Comparison of ENCODE assay signal across 16 mouse cellular contexts in genomic region chr6:111293505-111294001, GRCm38 (mm10).
DNase-seq lines count a peak whose midpoint lies in the region; ATAC-seq and TF ChIP-seq lines count a peak whose summit lies in the region.
"Had no signal": no experiment of that assay in that cellular context is flagged by ENCODE, and none has a peak within 500 bp of the region (broad histone marks: within the 10 kb centered on the region; RNA-seq: fewer than 3 reads in every experiment).

No protein-coding gene starts in this region.

- no peaks in the 10 kb centered on the region for H3K9me3 ChIP-seq in forebrain, postnatal 0 days (ENCODE audit: low read length)
- no peaks in the 10 kb centered on the region for H3K9me3 ChIP-seq in midbrain, embryonic 16.5 days (replicated peaks; ENCODE audit: control insufficient read depth, low read length, poor library complexity, severe bottlenecking)
- no peaks in the 10 kb centered on the region for H3K9me3 ChIP-seq in kidney, embryonic 15.5 days (replicated peaks)
- H3K9me3 ChIP-seq: embryonic facial prominence, embryonic 15.5 days had no signal

- no peaks in the 10 kb centered on the region for H3K4me1 ChIP-seq in forebrain, postnatal 0 days (ENCODE audit: insufficient read depth)
- no peaks in the 10 kb centered on the region for H3K4me1 ChIP-seq in midbrain, embryonic 16.5 days (ENCODE audit: control insufficient read depth, insufficient read depth, low read length)
- H3K4me1 ChIP-seq in kidney, embryonic 15.5 days, result no peaks in the 10 kb centered on the region
- H3K4me1 ChIP-seq: embryonic facial prominence, embryonic 15.5 days had no signal

- 11% methylated on average over 5 of the region's 5 CpGs for WGBS in forebrain, postnatal 0 days
- WGBS in midbrain, embryonic 16.5 days, result 21% methylated on average over 5 of the region's 5 CpGs
- WGBS in kidney, embryonic 15.5 days, result 74% methylated on average over 5 of the region's 5 CpGs

- H3K4me2 ChIP-seq in forebrain, postnatal 0 days (ENCODE audit: low read depth), result no peak overlapping the region
- H3K4me2 ChIP-seq in midbrain, embryonic 16.5 days (ENCODE audit: low read length), result no peak overlapping the region
- H3K4me2 ChIP-seq in kidney, embryonic 15.5 days, result no peak overlapping the region
- H3K4me2 ChIP-seq: embryonic facial prominence, embryonic 15.5 days had no signal

- peak; percentile 55; the same call in 1 of the 2 replicates for ATAC-seq in forebrain, postnatal 0 days
- peak; percentile 62; the same call in 1 of the 2 replicates for ATAC-seq in midbrain, embryonic 16.5 days
- no peak for ATAC-seq in kidney, embryonic 15.5 days (replicated peaks; ENCODE audit: low FRiP score)

- no peak for TF ChIP-seq CTCF in forebrain, postnatal 0 days (IDR thresholded peaks at IDR 0.05; ENCODE audit: low read depth)

- no peaks in the 10 kb centered on the region for H3K27me3 ChIP-seq in forebrain, postnatal 0 days (ENCODE audit: insufficient read depth, low read length)
- no peaks in the 10 kb centered on the region for H3K27me3 ChIP-seq in midbrain, embryonic 16.5 days (ENCODE audit: control insufficient read depth, insufficient read depth, low read depth, low read length)
- no peaks in the 10 kb centered on the region for H3K27me3 ChIP-seq in kidney, embryonic 15.5 days
- H3K27me3 ChIP-seq: CH12.LX; embryonic facial prominence, embryonic 15.5 days had no signal

- peak; percentile 3 to 19 for DNase-seq in cerebellum, postnatal 14 days
- no peak for DNase-seq in cerebellum, postnatal 36 days
- peak; percentile 87 for DNase-seq in Muller cell, postnatal 12 days (ENCODE audit: inconsistent ontology term)
- DNase-seq in forebrain, postnatal 0 days, result peak; percentile 29
- DNase-seq in thymus, postnatal 14 days, result no peak
- DNase-seq in urinary bladder, postnatal 14 days (ENCODE audit: low spot score), result no peak
- DNase-seq: adrenal gland, postnatal 25 days; gastrocnemius, postnatal 10 days; lung, postnatal 14 days; thymus, postnatal 36 days had no signal

- no peak overlapping the region for H3K9ac ChIP-seq in forebrain, postnatal 0 days
- no peak overlapping the region for H3K9ac ChIP-seq in midbrain, embryonic 16.5 days (ENCODE audit: low read depth, low read length)
- no peak overlapping the region for H3K9ac ChIP-seq in kidney, embryonic 15.5 days
- H3K9ac ChIP-seq: embryonic facial prominence, embryonic 15.5 days had no signal

- H3K4me3 ChIP-seq in forebrain, postnatal 0 days (ENCODE audit: low read depth, low read length), result no peak overlapping the region
- no peak overlapping the region for H3K4me3 ChIP-seq in midbrain, embryonic 16.5 days (ENCODE audit: low read depth, low read length)
- no peak overlapping the region for H3K4me3 ChIP-seq in kidney, embryonic 15.5 days (replicated peaks)
- H3K4me3 ChIP-seq: embryonic facial prominence, embryonic 15.5 days; layer of hippocampus, adult 2 months had no signal

- no peak overlapping the region for H3K27ac ChIP-seq in forebrain, postnatal 0 days (ENCODE audit: low read depth, low read length)
- peak overlapping the region; percentile 32 for H3K27ac ChIP-seq in midbrain, embryonic 16.5 days (ENCODE audit: low read length)
- no peak overlapping the region for H3K27ac ChIP-seq in kidney, embryonic 15.5 days
- H3K27ac ChIP-seq: embryonic facial prominence, embryonic 15.5 days; kidney, postnatal 0 days; layer of hippocampus, adult 2 months had no signal

- H3K36me3 ChIP-seq in forebrain, postnatal 0 days (ENCODE audit: insufficient read depth), result no peaks in the 10 kb centered on the region
- H3K36me3 ChIP-seq in midbrain, embryonic 16.5 days (ENCODE audit: control insufficient read depth, insufficient read depth, low read length), result no peaks in the 10 kb centered on the region
- no peaks in the 10 kb centered on the region for H3K36me3 ChIP-seq in kidney, embryonic 15.5 days
- H3K36me3 ChIP-seq: embryonic facial prominence, embryonic 15.5 days had no signal

Comparison
In these comparisons a context has a peak if more than half of its experiments do, and no peak if none do; other contexts are left out.
1. DNase-seq: peak in cerebellum, postnatal 14 days (2 of 2), Muller cell, postnatal 12 days (single experiment) and forebrain, postnatal 0 days (single experiment); none in cerebellum, postnatal 36 days (0 of 2), thymus, postnatal 14 days (single experiment) and urinary bladder, postnatal 14 days (single experiment).